In the genomic region with DNA sequence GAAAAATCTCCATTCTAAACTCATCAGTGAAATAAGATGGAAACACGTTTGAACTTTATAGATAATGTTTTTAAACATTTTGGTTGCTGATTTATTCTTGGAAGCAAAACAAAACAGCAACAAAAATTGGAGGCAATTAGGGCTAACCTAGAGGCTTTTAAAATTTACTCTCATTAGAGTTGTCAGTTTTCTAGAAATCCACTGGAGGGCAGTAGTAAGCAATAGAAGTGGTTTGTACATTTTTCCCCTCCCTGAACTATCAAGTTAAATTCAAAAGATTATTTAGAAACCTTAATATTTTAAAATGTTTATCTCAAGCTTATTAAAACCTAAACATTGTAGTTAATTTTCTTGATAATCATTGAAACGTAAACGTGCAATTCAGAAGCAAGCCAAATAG, we compare ENCODE assay signal across 14 mouse cellular contexts. TPM values are rescaled to one million over a fixed set of nuclear protein-coding genes. Genes with fewer than 3 reads are reported as not detected.
DNase-seq lines count a peak whose midpoint lies in the region; ATAC-seq and TF ChIP-seq lines count a peak whose summit lies in the region.
"Had no signal": no experiment of that assay in that cellular context is flagged by ENCODE, and none has a peak within 500 bp of the region (broad histone marks: within the 10 kb centered on the region; RNA-seq: fewer than 3 reads in every experiment).

No protein-coding gene starts in this region.

- H3K27ac ChIP-seq in gastrocnemius, adult 2 months: no peak overlapping the region
- no peak overlapping the region for H3K27ac ChIP-seq in lung, embryonic 14.5 days (ENCODE audit: low read depth)

- H3K4me1 ChIP-seq in lung, embryonic 14.5 days (ENCODE audit: insufficient read depth): no peaks in the 10 kb centered on the region
- H3K4me1 ChIP-seq in E14TG2a.4 (replicated peaks; ENCODE audit: low read depth, low read length): no peaks in the 10 kb centered on the region

- DNase-seq in gastrocnemius, adult 2 months: no peak
- DNase-seq in gastrocnemius, postnatal 25 days: no peak
- DNase-seq in lung, embryonic 14.5 days: peak; percentile 50
- DNase-seq in lung, postnatal 10 days: no peak
- DNase-seq in thymus, postnatal 25 days: no peak
- DNase-seq in thymus, postnatal 10 days (ENCODE audit: low spot score in 2 of 2): no peak
- DNase-seq: cerebellum, adult 18-20 months; heart, adult 18-20 months; kidney, postnatal 4 days; lung, postnatal 36 days had no signal

- H3K4me2 ChIP-seq in lung, embryonic 14.5 days: no peak overlapping the region
- H3K4me2 ChIP-seq: liver, embryonic 11.5 days had no signal

- TF ChIP-seq CTCF in gastrocnemius, adult 2 months (IDR thresholded peaks at IDR 0.05): peak; percentile 53
- TF ChIP-seq CTCF in lung, embryonic 14.5 days (IDR thresholded peaks at IDR 0.05; ENCODE audit: low read depth): peak; percentile 32; the same call in 1 of the 2 replicates
- 0 out of 2 replicates have a peak, but pooled peaks have one; percentile 15 for TF ChIP-seq CTCF in E14TG2a.4 (conservative IDR thresholded peaks at IDR 0.05; ENCODE audit: low read length)

- peaks cover 9% of the 10 kb centered on the region; the same call in 1 of the 2 replicates for H3K36me3 ChIP-seq in lung, embryonic 14.5 days (ENCODE audit: insufficient read depth)
- peaks cover 19% of the 10 kb centered on the region for H3K36me3 ChIP-seq in E14TG2a.4 (ENCODE audit: insufficient read depth, low read length)

- WGBS in lung, embryonic 14.5 days: 32% methylated on average over 3 of the region's 3 CpGs

- no peak overlapping the region for H3K9ac ChIP-seq in lung, embryonic 14.5 days

- no peak overlapping the region for H3K4me3 ChIP-seq in gastrocnemius, adult 2 months
- no peak overlapping the region for H3K4me3 ChIP-seq in lung, embryonic 14.5 days (ENCODE audit: low read depth, low read length)
- H3K4me3 ChIP-seq in E14TG2a.4 (replicated peaks; ENCODE audit: low read length): no peak overlapping the region

- no peaks in the 10 kb centered on the region; the same call in 1 of the 2 replicates for H3K9me3 ChIP-seq in lung, embryonic 14.5 days (ENCODE audit: low read depth, low read length)
- H3K9me3 ChIP-seq in E14TG2a.4 (ENCODE audit: low read length): peaks cover 20% of the 10 kb centered on the region

- no peak for ATAC-seq in lung, embryonic 14.5 days (ENCODE audit: insufficient read depth)
- 0 out of 2 replicates have a peak, but pooled peaks have one; percentile 32 for ATAC-seq in common myeloid progenitor, adult 5-6 weeks (replicated peaks; ENCODE audit: low read depth, poor library complexity, severe bottlenecking)
- ATAC-seq: intestine, embryonic 16.5 days had no signal

- intact Hi-C loops in gastrocnemius, adult 2 months (cut with DNase I): no loop called here

- H3K27me3 ChIP-seq in lung, embryonic 14.5 days (ENCODE audit: insufficient read depth, low read length): no peaks in the 10 kb centered on the region
- no peaks in the 10 kb centered on the region for H3K27me3 ChIP-seq in E14TG2a.4 (ENCODE audit: insufficient read depth, low read length)

RNA-seq across cellular contexts. Expression of gene Lmbrd1, which starts 41.2 kb away (rescaled TPM):
- total RNA-seq in gastrocnemius, adult 2 months (2021): 10 to 100 TPM; 33.6 to 35.5 TPM
- 10 to 100 TPM; 26.3 to 31.0 TPM for total RNA-seq in gastrocnemius, postnatal 25 days (2021)
- polyA plus RNA-seq in lung, embryonic 14.5 days (2014; fragmentation: Nextera tagmentation; extraction: Ambion mirVana): 29.3 and 32.2 TPM in 2 replicates
- total RNA-seq in common myeloid progenitor, adult 5-6 weeks (2017): 17.3 and 23.2 TPM in 2 replicates
